Mouse (Mus musculus): ENCODE measurements around the gene Arid3a. TPM values are rescaled to one million over a fixed set of nuclear protein-coding genes. Genes with fewer than 3 reads are reported as not detected.

The Arid3a gene
- polyA plus RNA-seq, 1 experiment: 12.5 TPM

DNA sequence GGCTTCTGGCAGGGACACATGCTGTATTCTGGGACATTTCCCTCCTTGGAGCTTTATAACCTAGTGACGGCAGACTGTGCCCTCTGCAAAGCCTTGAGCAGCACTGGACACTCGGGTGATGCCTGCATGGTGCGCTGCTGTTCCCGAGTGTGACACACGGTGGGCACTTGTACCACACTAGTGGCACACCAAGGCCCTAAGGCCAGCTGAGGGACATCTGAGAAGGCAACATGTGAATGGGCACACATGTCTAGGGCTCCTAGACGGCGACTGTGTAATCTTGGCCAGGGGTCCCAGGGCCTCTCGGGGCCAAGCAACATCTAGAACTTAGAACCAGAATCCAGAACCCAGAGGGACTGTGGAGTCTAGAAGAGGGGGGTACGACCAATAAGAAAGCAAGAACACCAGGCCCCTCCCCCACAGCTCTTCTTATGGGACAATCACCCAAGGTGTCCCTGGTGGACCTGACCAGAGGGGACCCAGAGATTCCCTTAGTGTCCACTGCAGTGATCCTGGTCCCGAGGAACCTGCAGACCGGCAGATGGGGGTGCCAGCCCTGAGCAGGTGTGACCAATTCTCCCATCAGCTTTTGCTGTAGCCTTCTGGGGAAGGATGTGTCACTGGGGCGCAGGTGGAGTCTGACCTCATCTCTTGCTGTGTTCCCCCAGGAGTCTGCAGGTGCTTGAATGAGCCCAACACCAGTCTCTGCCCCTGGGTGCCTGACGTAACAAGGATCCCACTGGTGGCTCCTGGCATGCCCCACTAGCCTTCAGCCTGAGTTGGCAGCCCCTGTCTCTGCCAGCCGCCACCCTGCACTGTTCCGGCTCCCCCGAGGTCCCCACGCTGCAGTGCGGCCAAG, 3.4 kb downstream of the Arid3a start:
- Histone ChIP-seq H3K27me3 (ENCODE audit: control insufficient read depth, insufficient read depth, low read length) (no peaks in the 10 kb centered on the region), H3K4me1 (replicated peaks; ENCODE audit: control insufficient read depth, insufficient read depth, low read length) (peaks cover 15% of the 10 kb centered on the region), H3K36me3 (ENCODE audit: control insufficient read depth, insufficient read depth, low read length) (no peaks in the 10 kb centered on the region), H3K27ac (ENCODE audit: control insufficient read depth, insufficient read depth, low read length) (no peak overlapping the region), H3K4me3 (ENCODE audit: control insufficient read depth, insufficient read depth, low read length) (no peak overlapping the region)
- WGBS: 89% methylated on average over 18 of the region's 18 CpGs
- TF ChIP-seq CTCF (IDR thresholded peaks at IDR 0.05; ENCODE audit: borderline replicate concordance, control insufficient read depth, extremely low read depth, insufficient read depth, low read length, poor library complexity) (no peak), POLR2A (IDR thresholded peaks at IDR 0.05; ENCODE audit: control insufficient read depth, extremely low read depth, insufficient read depth, low read length, poor library complexity) (no peak)
- no peak for DNase-seq

DNA sequence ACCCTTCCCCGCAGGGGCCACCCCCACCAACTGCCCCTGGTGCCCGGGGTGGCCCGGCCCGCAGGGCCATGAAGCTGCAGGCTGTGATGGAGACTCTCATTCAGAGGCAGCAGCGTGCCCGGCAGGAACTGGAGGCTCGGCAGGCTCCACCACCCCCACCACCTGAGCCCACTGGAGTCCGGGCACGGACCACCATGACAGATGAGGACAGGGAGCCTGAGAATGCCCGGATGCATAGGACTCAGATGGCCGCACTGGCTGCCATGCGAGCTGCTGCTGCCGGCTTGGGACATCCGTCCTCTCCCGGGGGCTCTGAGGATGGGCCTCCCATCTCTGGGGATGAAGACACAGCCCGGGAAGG, 4.0 kb downstream of the Arid3a start:
- no peak for DNase-seq
- 95% methylated on average over 16 of the region's 16 CpGs for WGBS
- Histone ChIP-seq H3K4me1 (replicated peaks; ENCODE audit: control insufficient read depth, insufficient read depth, low read length) (peaks cover 13% of the 10 kb centered on the region), H3K27ac (ENCODE audit: control insufficient read depth, insufficient read depth, low read length) (no peak overlapping the region), H3K4me3 (ENCODE audit: control insufficient read depth, insufficient read depth, low read length) (no peak overlapping the region), H3K27me3 (ENCODE audit: control insufficient read depth, insufficient read depth, low read length) (no peaks in the 10 kb centered on the region), H3K36me3 (ENCODE audit: control insufficient read depth, insufficient read depth, low read length) (no peaks in the 10 kb centered on the region)
- TF ChIP-seq POLR2A (IDR thresholded peaks at IDR 0.05; ENCODE audit: control insufficient read depth, extremely low read depth, insufficient read depth, low read length, poor library complexity) (no peak), CTCF (IDR thresholded peaks at IDR 0.05; ENCODE audit: borderline replicate concordance, control insufficient read depth, extremely low read depth, insufficient read depth, low read length, poor library complexity) (no peak)

DNA sequence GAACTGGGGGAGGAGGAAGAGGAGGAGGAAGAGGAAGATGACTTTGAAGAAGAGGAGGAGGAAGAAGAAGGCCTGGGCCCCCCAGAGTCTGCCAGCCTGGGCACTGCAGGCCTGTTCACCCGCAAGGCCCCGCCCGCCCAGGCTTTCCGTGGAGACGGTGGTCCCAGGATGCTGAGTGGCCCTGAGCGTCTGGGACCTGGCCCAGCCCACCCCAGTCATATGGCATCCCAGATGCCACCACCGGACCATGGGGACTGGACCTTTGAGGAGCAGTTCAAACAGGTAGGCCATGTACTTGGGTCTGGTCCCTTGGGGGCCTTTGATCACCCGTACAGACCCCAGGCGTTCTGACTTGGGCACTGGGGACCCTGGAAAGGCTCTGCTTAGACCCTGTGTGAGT, 5.0 kb downstream of the Arid3a start:
- TF ChIP-seq CTCF (IDR thresholded peaks at IDR 0.05; ENCODE audit: borderline replicate concordance, control insufficient read depth, extremely low read depth, insufficient read depth, low read length, poor library complexity): no peak
- TF ChIP-seq POLR2A (IDR thresholded peaks at IDR 0.05; ENCODE audit: control insufficient read depth, extremely low read depth, insufficient read depth, low read length, poor library complexity): no peak
- no peak overlapping the region for H3K27ac ChIP-seq (ENCODE audit: control insufficient read depth, insufficient read depth, low read length)
- no peaks in the 10 kb centered on the region for H3K27me3 ChIP-seq (ENCODE audit: control insufficient read depth, insufficient read depth, low read length)
- 95% methylated on average over 9 of the region's 9 CpGs for WGBS
- H3K4me1 ChIP-seq (replicated peaks; ENCODE audit: control insufficient read depth, insufficient read depth, low read length): peaks cover 14% of the 10 kb centered on the region
- no peak for DNase-seq
- H3K36me3 ChIP-seq (ENCODE audit: control insufficient read depth, insufficient read depth, low read length): no peaks in the 10 kb centered on the region
- no peak overlapping the region for H3K4me3 ChIP-seq (ENCODE audit: control insufficient read depth, insufficient read depth, low read length)

DNA sequence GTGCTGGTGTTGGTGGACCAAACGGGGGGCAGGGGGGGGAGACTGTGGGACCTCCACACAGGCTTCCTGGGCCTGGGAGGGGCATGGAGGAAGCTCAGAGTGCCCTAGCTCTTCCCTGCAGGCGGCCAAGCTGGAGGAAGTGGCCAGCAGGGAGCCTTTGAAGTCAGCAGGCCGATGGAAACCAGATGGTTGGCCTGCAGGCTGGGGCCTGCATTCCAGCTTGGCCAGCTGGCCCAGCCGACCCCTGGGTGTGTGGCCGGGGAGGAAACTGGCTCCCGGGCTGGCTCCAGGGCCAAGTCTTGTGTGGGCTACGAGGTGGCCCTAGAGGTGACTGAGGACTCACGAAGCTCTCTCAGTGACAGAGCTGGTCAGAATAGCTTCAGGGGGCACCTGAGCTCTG, 5.9 kb downstream of the Arid3a start:
- no peak for DNase-seq
- Histone ChIP-seq H3K36me3 (ENCODE audit: control insufficient read depth, insufficient read depth, low read length) (no peaks in the 10 kb centered on the region), H3K4me1 (replicated peaks; ENCODE audit: control insufficient read depth, insufficient read depth, low read length) (peaks cover 21% of the 10 kb centered on the region), H3K27ac (ENCODE audit: control insufficient read depth, insufficient read depth, low read length) (no peak overlapping the region), H3K27me3 (ENCODE audit: control insufficient read depth, insufficient read depth, low read length) (no peaks in the 10 kb centered on the region), H3K4me3 (ENCODE audit: control insufficient read depth, insufficient read depth, low read length) (no peak overlapping the region)
- TF ChIP-seq CTCF (IDR thresholded peaks at IDR 0.05; ENCODE audit: borderline replicate concordance, control insufficient read depth, extremely low read depth, insufficient read depth, low read length, poor library complexity) (no peak), POLR2A (IDR thresholded peaks at IDR 0.05; ENCODE audit: control insufficient read depth, extremely low read depth, insufficient read depth, low read length, poor library complexity) (no peak)
- 63% methylated on average over 8 of the region's 8 CpGs for WGBS

DNA sequence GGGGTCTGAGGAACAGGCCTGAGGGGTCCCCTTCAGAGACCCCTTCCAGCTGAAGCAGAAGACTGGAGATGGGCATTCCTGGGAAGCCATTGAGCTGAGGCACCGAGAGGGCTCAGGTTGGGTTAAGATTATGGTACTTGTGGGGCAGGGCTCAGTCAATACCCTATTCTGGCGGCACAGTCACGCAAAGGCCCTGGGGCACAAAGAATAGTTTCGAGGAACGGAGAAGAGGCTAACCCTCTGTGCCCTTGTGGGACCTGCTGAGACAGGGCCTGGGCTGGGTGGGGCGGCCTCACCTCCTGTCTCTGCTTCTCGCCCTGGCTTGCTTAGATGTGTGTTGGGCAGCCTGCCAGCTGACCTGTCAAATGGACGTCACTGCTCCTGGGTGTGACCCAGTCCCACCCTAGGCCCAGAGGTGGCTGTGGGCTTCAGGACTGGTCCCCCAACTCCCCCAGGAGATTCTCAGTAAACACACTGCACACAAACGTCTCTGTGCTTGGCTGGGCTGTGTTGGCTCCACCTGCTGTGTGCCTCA, 6.4 kb downstream of the Arid3a start:
- DNase-seq: no peak
- peaks cover 20% of the 10 kb centered on the region for H3K4me1 ChIP-seq (replicated peaks; ENCODE audit: control insufficient read depth, insufficient read depth, low read length)

DNA sequence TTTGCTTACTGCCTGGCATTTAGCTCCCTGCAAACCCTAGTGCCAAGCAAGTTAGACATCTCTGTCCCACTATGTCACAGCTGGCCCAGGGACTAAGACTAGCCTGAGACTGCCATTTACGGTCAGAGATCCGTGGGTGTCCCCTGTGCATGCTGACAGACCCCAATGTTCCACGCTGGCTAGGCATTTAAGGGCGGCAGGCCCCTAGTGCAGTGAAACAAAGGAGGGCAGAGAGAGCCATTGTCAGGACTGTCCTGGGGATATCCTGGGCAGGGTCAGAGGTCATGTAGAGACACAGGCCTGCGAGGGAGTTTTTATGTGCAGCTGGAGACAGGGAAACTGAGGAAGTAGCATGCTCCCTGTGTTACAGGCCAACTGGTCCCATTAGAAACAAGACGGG, 7.0 kb downstream of the Arid3a start:
- 95% methylated on average over 6 of the region's 6 CpGs for WGBS
- H3K4me1 ChIP-seq (replicated peaks; ENCODE audit: control insufficient read depth, insufficient read depth, low read length): peaks cover 15% of the 10 kb centered on the region
- H3K4me3 ChIP-seq (ENCODE audit: control insufficient read depth, insufficient read depth, low read length): no peak overlapping the region
- TF ChIP-seq POLR2A (IDR thresholded peaks at IDR 0.05; ENCODE audit: control insufficient read depth, extremely low read depth, insufficient read depth, low read length, poor library complexity) (no peak), CTCF (IDR thresholded peaks at IDR 0.05; ENCODE audit: borderline replicate concordance, control insufficient read depth, extremely low read depth, insufficient read depth, low read length, poor library complexity) (no peak)
- no peak overlapping the region for H3K27ac ChIP-seq (ENCODE audit: control insufficient read depth, insufficient read depth, low read length)
- DNase-seq: no peak
- H3K36me3 ChIP-seq (ENCODE audit: control insufficient read depth, insufficient read depth, low read length): no peaks in the 10 kb centered on the region
- no peaks in the 10 kb centered on the region for H3K27me3 ChIP-seq (ENCODE audit: control insufficient read depth, insufficient read depth, low read length)

More for the DNA sequence above, 6.4 kb downstream of the Arid3a start:
- no peak overlapping the region for H3K4me3 ChIP-seq (ENCODE audit: control insufficient read depth, insufficient read depth, low read length)
- H3K27me3 ChIP-seq (ENCODE audit: control insufficient read depth, insufficient read depth, low read length): no peaks in the 10 kb centered on the region
- H3K27ac ChIP-seq (ENCODE audit: control insufficient read depth, insufficient read depth, low read length): no peak overlapping the region
- 90% methylated on average over 9 of the region's 9 CpGs for WGBS
- H3K36me3 ChIP-seq (ENCODE audit: control insufficient read depth, insufficient read depth, low read length): no peaks in the 10 kb centered on the region
- TF ChIP-seq POLR2A (IDR thresholded peaks at IDR 0.05; ENCODE audit: control insufficient read depth, extremely low read depth, insufficient read depth, low read length, poor library complexity): no peak
- no peak for TF ChIP-seq CTCF (IDR thresholded peaks at IDR 0.05; ENCODE audit: borderline replicate concordance, control insufficient read depth, extremely low read depth, insufficient read depth, low read length, poor library complexity)
